Mouse (Mus musculus) telencephalon, adult 2 months (tissue): ENCODE data around the gene Pdzk1.

ENCODE experiments used
- DNase-seq: peaks from one replicate; pipeline ENCODE4 v3.0.0-alpha.2; 2011; ENCODE audit warnings: low read depth, low spot score

Gene Pdzk1

GRCm38 (mm10) chr3:96828984-96829383, at the start of gene Pdzk1, which contains the start of gene Cd160:
TSS of gene Pdzk1 (plus strand) at chr3:96829284.
TSS of gene Cd160 (minus strand) at chr3:96829351.
- no peak for DNase-seq

GRCm38 (mm10) chr3:96782236-96782635, 46.8 kb upstream of the Pdzk1 start:
- no peak for DNase-seq

- no peak for DNase-seq
Measured at GRCm38 (mm10) chr3:96787784-96788183, 41.3 kb upstream of the Pdzk1 start.

- DNase-seq, result no peak
Measured at GRCm38 (mm10) chr3:96788506-96788905, 40.6 kb upstream of the Pdzk1 start.

GRCm38 (mm10) chr3:96800254-96800653, 28.8 kb upstream of the Pdzk1 start:
- DNase-seq, result no peak

- no peak for DNase-seq
Measured at GRCm38 (mm10) chr3:96802214-96802613, 26.9 kb upstream of the Pdzk1 start.

DNA sequence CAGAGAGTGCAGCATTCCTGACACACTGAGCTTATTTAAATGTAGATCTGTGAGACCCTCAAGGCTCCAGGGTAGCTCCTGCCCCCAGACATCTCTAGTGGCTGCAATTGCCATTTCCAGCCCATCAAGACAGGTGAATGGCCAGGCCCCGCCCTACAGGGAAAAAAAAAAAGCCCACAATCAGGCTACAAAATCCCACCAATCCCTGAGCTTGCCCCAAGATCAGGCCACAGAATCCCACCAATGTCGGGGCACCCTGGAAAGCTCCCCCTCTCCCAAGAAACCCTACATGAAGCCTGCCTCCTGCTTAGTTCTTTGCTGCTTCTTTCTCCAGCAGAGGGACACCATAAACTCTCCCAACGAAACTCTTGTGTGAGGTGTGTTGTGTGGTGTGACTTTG, 20.9 kb upstream of the Pdzk1 start:
- DNase-seq, result no peak

GRCm38 (mm10) chr3:96808651-96809050, 20.4 kb upstream of the Pdzk1 start:
- DNase-seq, result no peak

GRCm38 (mm10) chr3:96811232-96811631, 17.9 kb upstream of the Pdzk1 start:
- DNase-seq, result no peak

DNA sequence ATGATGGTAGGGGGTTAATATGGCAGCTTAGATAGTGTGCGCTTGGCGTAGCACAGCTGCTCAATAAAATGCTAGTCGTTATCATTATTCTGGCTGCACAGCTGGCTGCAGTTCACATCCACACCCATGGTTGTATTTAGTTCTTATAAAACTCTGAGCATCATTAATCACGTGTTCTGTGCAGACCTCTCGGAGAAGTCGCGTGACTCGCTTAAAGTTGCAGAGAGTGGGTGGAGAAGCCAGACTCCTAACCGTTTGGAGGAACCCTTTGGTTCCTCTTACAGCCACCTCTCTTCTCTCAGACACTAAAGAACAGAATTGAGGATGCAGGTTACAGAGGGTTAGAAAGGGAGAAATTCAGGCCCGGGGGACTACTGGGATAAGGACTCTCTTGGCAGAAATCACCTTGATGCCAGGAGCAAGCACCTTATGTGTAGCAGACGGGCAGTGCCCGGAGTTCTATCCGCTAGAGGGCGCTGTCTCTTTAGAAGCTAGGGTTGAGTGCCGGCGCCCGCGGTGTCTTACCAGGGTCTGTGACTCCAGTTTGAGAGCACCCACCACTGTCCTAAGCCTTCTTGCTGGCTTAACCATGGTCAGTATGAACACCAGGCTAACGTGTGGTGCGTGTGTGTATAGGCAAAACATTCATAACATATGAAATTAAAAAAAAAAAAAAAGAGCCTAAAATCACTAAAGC, 16.5 kb upstream of the Pdzk1 start:
- DNase-seq, result peak; percentile 42

DNA sequence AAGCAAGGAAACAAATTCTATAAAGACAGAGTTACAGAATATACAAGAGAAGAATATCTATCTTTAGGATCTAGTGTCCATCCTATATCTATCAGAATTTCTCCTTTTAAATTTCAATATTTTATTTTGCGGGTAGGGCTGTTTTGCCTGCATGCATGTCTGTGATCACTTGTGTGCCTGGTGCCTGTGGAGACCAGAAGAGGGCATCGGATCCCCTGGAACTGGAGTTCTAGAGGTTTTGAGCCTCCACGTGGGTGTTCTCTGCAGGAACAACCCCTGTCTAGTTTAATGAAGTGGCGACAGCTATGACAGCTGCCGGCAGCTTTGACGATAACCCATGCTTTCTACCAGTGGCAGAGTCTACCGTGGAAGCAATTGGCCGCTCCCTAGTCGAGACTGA, 16.0 kb upstream of the Pdzk1 start:
- peak; percentile 18 for DNase-seq

DNA sequence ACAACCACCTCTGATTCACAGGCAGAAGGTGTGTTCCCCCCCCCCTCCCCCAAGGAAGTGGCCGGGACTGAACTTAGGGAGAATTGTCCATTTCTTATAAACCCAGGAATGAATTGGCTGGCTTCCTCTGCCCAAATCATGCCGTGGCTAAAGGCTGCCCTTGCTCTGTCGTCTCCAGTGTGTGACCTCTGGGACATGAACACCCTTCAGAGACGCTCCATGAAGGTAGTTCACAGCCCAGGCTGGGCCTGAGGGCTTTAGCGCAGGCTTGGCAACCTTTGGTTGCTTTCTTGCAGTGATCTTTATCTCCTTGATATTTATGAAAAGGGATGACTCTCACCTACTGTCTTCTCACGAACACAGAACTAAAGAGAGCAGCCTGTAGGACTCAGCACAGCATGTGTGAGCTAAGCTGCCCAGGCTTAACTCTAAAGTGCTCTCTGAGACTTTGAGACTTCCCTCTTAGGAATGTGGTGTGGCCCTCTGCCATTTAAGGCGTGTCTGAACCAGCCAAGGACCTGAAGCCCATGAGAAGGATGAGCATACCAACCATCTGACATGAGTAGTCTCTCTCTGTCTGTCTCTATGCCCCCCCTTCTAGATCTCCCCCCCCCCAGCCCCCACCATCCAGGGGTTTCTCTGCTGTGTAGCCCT, 15.4 kb upstream of the Pdzk1 start:
- DNase-seq, result no peak

DNA sequence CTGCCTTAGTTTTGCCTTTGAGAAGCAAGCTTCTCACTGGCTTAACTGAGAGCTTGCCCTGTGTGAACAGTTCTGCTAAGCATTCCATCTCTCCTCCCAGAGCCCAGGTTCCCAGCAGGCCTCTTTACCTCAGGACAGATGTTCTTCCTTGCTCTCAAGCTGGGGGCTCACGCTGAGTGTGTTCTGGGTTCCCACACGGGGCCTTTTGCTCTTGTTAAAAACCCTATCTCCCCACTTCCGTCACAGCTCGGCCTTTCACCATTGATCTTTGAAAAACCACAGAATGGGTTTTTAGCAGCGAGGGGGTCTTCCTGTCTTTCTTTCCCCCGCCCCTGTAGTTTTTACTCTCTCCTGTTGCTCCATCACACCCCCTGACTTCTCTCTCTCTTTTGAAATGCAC, 14.7 kb upstream of the Pdzk1 start:
- DNase-seq, result no peak

GRCm38 (mm10) chr3:96820116-96820915, 8.8 kb upstream of the Pdzk1 start:
- no peak for DNase-seq

GRCm38 (mm10) chr3:96821581-96821980, 7.5 kb upstream of the Pdzk1 start:
- DNase-seq, result no peak

DNA sequence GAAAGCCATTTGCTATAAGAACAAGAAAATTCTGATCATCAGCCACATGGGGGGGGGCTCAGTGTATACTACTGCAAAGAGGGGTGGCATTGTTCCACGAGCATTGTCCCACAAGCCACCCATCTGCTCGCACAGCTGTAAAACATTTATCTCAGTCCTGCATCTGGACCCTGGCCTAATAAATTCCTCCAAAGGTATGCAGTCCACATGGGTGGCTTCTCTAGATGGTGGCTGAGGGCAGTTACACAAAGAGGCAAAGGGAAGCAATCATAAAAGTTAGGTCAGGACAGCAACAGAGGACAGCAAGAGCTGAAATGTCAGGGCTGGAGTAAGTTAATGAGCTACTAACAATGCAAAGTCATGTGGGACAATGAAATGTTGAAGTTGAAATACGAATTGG, 5.4 kb upstream of the Pdzk1 start:
- DNase-seq, result no peak

DNA sequence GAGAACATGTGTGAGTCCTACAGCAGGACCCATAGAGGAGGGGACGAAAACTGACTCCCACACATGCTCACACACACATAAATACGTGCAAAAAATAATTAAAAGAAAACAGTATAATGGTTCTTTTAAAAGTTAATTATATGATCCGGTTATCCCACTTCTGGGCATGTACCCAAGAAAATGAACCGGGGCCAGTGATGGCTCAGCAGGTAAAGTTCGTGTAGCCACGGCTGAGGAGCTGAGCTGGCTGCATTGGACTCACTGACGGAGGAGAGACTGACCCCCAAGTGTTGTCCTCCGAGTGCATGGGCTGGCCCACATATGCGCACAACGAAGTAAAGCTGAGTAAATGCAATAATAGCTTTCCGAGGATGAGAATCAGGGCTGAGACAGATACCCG, 4.5 kb upstream of the Pdzk1 start:
- DNase-seq, result no peak

DNA sequence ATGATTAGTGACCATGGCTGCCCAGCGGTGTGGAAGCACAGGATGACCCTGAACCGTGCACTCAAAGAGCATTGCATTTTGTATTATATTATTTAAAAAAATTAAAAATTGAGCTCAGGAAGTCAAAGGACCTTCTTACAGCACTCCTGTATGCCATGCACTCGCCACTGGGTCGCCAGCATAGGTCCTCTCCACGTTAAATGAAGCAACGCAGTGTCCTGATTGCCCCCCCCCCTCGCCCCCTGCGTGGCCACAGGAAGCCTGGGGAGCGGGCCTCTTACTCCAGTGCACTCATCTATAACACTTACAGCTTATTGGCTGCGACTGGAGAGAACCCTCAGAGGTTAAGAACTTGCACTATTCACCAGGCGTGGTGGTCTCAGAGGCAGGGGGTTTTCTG, 3.8 kb upstream of the Pdzk1 start:
- no peak for DNase-seq

DNA sequence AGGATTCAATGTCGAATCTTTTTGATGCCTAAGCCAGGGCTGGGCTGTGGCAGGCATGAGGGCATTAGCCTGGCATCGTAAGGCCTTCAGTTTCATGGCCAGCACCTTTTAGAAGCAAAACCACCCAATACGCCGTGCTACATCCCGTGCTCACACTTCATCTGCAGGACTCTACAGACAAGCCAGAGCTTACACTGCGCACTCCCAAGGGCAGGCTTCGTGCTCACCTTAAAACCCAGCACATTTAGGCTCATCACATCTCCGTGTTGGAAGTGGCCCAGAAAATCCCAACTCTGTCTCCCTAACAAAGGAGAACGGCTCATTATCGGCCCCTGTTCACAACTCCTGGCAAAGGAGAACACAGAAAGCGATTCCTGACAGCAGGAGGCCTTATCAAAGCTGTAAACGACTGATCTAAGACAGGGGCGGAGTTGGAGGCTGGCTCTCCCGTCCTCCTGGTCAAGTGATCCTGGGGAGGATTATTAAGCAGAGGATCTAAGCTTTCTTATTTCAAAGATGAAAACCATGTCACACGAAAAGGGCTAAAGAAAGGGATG, 698 bp upstream of the Pdzk1 start:
- no peak for DNase-seq

GRCm38 (mm10) chr3:96829856-96830255, 772 bp downstream of the Pdzk1 start:
- DNase-seq, result no peak

- DNase-seq, result no peak
Measured at GRCm38 (mm10) chr3:96832930-96833329, 3.8 kb downstream of the Pdzk1 start.
